Mouse (Mus musculus) intestine, embryonic 15.5 days (tissue): ENCODE data around the gene Nlk. TPM values are rescaled to one million over a fixed set of nuclear protein-coding genes. Genes with fewer than 3 reads are reported as not detected.
"Not testable (repeated sequence)": the region's sequence is repeated elsewhere in the genome, so short reads cannot be mapped to it uniquely, and the experiment has no call there.

Experiments used
- ATAC-seq: fragments of 200-750 bp; cut with Nextera tagmentation; 2 replicates; pipeline ENCODE4 v1.8.0; 2017; ENCODE audit warnings: moderate TSS enrichment, moderate library complexity
- H3K27ac ChIP-seq: fragments of 300-500 bp; sonication (generic); 2 replicates; pipeline ENCODE4 v1.5.1; 2015; ENCODE audit warnings: mild to moderate bottlenecking, inconsistent platforms
- H3K27me3 ChIP-seq: fragments of 300-500 bp; sonication (generic); replicated peaks from 2 replicates; pipeline ENCODE4 v1.6.1; 2015; ENCODE audit warnings: inconsistent platforms
- H3K36me3 ChIP-seq: fragments of 300-500 bp; sonication (generic); 2 replicates; pipeline ENCODE4 v1.6.1; 2015; ENCODE audit warnings: inconsistent platforms
- H3K4me1 ChIP-seq: fragments of 300-500 bp; sonication (generic); replicated peaks from 2 replicates; pipeline ENCODE4 v1.6.1; 2015; ENCODE audit warnings: inconsistent platforms
- H3K4me2 ChIP-seq: fragments of 300-500 bp; sonication (generic); replicated peaks from 2 replicates; pipeline ENCODE4 v1.6.1; 2015; ENCODE audit warnings: mild to moderate bottlenecking, inconsistent platforms
- H3K4me3 ChIP-seq: fragments of 300-500 bp; sonication (generic); replicated peaks from 2 replicates; pipeline ENCODE4 v1.5.1; 2015; ENCODE audit warnings: inconsistent platforms
- H3K9ac ChIP-seq: fragments of 300-500 bp; sonication (generic); 2 replicates; pipeline ENCODE4 v1.6.1; 2015; ENCODE audit warnings: inconsistent platforms
- H3K9me3 ChIP-seq: fragments of 300-500 bp; sonication (generic); 2 replicates; pipeline ENCODE4 v1.6.1; 2016; ENCODE audit warnings: inconsistent platforms
- WGBS: fragments of 180-500 bp; shearing (Covaris S2); methylation state at CpG from one replicate; pipeline ENCODE4 v1.1.7; 2015; 5-methylcytosine and 5-hydroxymethylcytosine counted together
- polyA plus RNA-seq: library from polyadenylated mRNA; unstranded; fragments of >200 nt; fragmentation: Nextera tagmentation; extraction: Ambion mirVana; gene quantifications from 2 replicates; pipeline ENCODE4 v1.2.1, GENCODE M21; 2015

Nlk gene
- polyA plus RNA-seq, 1 experiment from 2014 or later, result 10.3 TPM

DNA sequence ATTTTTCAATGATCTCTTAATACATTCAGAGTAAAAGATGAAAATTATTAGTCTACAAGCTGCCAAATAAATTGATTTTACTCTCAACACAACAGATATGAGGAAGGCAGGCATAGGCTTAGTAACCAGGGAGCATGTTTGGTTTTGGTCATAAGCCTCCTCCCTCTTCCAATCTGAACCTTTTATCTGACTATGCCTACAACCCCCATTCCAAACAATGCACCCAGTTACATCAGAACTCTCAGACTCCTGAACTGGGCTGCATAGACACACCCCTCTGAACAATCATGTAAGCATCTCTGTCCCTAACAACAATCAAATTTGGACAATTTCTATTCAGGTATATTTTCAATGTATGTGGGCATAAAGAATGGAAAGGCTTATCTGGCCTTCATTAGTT is 85.9 kb downstream of the Nlk start:
- H3K9me3 ChIP-seq, result no peaks in the 10 kb centered on the region
- H3K9ac ChIP-seq, result no peak overlapping the region
- no peaks in the 10 kb centered on the region for H3K27me3 ChIP-seq
- no peaks in the 10 kb centered on the region for H3K36me3 ChIP-seq
- no peak overlapping the region for H3K4me3 ChIP-seq
- no peak overlapping the region for H3K4me2 ChIP-seq
- no peak overlapping the region for H3K27ac ChIP-seq
- no peaks in the 10 kb centered on the region for H3K4me1 ChIP-seq
- no peak for ATAC-seq

DNA sequence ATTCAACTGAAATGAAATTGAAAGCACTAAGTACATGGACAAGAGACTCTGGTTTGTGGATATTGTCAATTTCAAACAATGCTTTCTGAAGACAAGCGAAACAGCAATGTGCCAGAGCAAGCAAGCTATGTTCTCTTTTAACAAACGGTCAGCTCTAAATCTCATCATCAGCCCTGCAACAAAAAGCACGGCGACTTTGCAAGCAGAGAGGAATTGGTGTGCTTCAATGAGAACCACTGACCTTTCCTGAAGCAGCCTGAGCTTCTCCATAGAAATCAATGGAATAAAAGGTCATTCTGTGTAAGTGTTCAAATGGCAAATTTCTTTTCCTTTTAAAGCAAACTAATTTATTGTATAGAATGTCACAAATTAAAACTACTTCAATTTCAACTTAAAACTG is 87.5 kb downstream of the Nlk start:
- Histone ChIP-seq H3K4me2 (no peak overlapping the region), H3K36me3 (no peaks in the 10 kb centered on the region), H3K27ac (no peak overlapping the region), H3K9me3 (no peaks in the 10 kb centered on the region), H3K27me3 (no peaks in the 10 kb centered on the region), H3K4me3 (no peak overlapping the region), H3K4me1 (no peaks in the 10 kb centered on the region), H3K9ac (no peak overlapping the region)
- 87% methylated on average over 4 of the region's 4 CpGs for WGBS
- no peak for ATAC-seq

DNA sequence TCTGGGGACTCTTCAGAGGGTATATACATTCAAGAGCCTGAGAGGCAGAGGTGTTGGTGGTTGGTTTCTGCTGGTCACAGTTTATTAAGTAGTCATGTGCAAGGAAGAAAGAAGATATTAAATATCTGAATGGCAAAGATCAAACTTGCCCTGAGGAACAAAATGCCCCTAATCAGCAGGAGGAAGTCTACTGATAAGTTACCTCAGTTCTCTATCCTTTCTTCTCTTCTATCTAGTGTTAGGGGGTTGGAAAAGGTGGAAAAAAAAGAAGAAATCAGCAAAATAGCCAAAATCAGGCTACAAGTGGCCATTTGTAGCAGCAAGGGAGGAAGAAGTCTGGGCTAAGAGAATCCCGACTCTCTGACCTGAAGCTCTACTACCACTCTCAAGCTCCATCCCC is 92.3 kb downstream of the Nlk start:
- no peaks in the 10 kb centered on the region for H3K9me3 ChIP-seq
- ATAC-seq, result no peak
- H3K4me2 ChIP-seq, result no peak overlapping the region
- WGBS, result 73% methylated on average over 1 of the region's 1 CpGs
- no peaks in the 10 kb centered on the region for H3K27me3 ChIP-seq
- H3K27ac ChIP-seq, result no peak overlapping the region
- no peaks in the 10 kb centered on the region for H3K4me1 ChIP-seq
- H3K4me3 ChIP-seq, result no peak overlapping the region
- H3K36me3 ChIP-seq, result no peaks in the 10 kb centered on the region
- H3K9ac ChIP-seq, result no peak overlapping the region

DNA sequence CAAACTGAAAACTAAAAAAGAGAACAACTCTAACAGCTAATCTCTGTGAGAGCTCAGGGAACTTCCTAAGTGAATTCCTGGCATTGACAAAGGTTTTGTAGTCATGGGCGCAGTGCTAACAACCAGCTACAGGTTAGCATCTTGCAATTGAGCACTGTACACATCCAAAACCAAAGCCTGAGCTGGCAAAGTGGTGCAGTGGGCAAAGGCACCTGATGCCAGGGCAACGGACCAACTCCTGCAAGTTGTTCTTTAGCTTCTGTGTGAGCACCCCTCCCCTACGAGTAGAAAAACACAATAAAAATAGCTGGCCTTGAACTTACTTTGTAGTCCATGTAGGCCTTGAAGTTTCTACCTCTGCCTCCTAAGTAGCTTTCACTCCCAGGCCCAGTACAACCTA is 94.4 kb downstream of the Nlk start:
- H3K4me3 ChIP-seq, result no peak overlapping the region
- 81% methylated on average over 3 of the region's 3 CpGs for WGBS
- H3K4me2 ChIP-seq, result no peak overlapping the region
- H3K27ac ChIP-seq, result no peak overlapping the region
- H3K4me1 ChIP-seq, result no peaks in the 10 kb centered on the region
- H3K9ac ChIP-seq, result no peak overlapping the region
- H3K27me3 ChIP-seq, result no peaks in the 10 kb centered on the region
- no peak for ATAC-seq
- H3K36me3 ChIP-seq, result no peaks in the 10 kb centered on the region
- no peaks in the 10 kb centered on the region for H3K9me3 ChIP-seq

DNA sequence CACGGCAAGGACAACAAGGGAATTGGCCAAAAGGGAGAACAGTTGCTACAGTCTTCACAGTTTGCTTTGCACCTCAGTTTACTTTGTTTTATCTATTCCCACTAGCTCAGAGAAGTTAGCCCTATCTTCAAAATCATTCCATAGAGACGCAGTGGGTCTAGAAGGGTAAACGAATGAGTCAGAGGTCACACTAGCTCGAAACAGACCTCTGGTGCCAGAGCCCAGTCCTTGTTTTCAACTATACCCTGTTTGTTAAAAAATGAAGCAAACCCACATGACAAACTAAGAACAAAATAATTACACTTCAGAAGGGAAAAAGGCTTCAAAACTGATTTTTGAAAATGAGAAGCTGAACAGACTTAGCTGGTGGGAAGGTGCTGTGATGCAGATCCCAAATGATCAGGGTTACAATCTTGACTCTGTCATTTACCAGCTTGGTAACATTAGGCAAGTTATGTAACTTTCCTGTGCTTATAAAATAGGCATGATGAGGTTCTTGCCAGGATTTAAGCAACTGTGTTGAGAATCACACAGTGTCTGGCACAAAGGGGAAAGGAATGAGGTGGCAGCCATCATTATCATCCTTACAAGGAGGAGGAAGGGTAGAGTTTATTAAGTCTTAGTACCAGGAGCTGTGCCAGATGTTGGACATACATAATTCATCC is 96.1 kb downstream of the Nlk start:
- H3K27me3 ChIP-seq, result no peaks in the 10 kb centered on the region

DNA sequence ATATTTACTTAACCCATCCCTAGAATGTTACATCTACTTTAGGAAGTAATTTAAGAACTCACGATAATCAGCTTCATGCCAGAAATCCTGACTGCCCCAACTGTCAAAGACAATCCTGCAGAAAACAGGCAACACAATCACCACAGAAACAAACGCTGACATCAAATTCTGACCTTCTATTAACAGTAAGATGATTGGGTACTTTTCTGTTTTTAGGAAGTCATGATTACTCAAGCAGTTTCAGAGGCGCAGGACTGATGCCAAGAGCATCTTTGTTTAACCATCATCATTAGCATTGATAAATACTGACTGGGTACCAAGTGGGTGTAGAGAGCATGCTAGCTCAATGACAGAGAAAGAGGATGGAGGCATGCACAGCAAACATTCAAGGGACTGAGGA is 96.7 kb downstream of the Nlk start:
- H3K27ac ChIP-seq, result no peak overlapping the region
- no peaks in the 10 kb centered on the region for H3K36me3 ChIP-seq
- no peak overlapping the region for H3K4me3 ChIP-seq
- no peak overlapping the region for H3K9ac ChIP-seq
- no peak for ATAC-seq
- no peak overlapping the region for H3K4me2 ChIP-seq
- H3K4me1 ChIP-seq, result no peaks in the 10 kb centered on the region
- no peaks in the 10 kb centered on the region for H3K27me3 ChIP-seq
- WGBS, result 66% methylated on average over 3 of the region's 3 CpGs
- no peaks in the 10 kb centered on the region for H3K9me3 ChIP-seq

More for the DNA sequence above, 96.1 kb downstream of the Nlk start:
- Histone ChIP-seq H3K27ac (no peak overlapping the region), H3K9ac (no peak overlapping the region), H3K4me2 (no peak overlapping the region), H3K4me1 (no peaks in the 10 kb centered on the region), H3K36me3 (no peaks in the 10 kb centered on the region), H3K9me3 (no peaks in the 10 kb centered on the region), H3K4me3 (no peak overlapping the region)
- no peak for ATAC-seq
- WGBS, result 47% methylated on average over 4 of the region's 4 CpGs

DNA sequence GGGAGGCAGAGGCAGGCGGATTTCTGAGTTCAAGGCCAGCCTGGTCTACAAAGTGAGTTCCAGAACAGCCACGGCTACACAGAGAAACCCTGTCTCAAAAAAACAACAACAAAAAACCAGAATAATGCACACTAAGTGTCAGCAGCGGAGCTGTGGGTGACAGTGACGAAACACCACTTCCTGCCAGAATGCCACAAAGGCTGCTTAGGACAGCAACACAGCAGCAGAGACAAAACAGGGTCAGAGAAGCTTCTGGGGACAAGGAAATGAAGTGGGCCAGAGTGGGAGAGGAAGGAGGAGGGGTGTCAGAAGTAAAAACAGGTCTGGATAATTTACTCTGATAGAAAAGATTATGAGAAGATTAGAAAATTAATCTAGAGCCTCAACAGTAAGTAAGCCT is 97.1 kb downstream of the Nlk start:
- 73% methylated on average over 4 of the region's 4 CpGs for WGBS
- no peaks in the 10 kb centered on the region for H3K36me3 ChIP-seq
- H3K27ac ChIP-seq, result no peak overlapping the region

DNA sequence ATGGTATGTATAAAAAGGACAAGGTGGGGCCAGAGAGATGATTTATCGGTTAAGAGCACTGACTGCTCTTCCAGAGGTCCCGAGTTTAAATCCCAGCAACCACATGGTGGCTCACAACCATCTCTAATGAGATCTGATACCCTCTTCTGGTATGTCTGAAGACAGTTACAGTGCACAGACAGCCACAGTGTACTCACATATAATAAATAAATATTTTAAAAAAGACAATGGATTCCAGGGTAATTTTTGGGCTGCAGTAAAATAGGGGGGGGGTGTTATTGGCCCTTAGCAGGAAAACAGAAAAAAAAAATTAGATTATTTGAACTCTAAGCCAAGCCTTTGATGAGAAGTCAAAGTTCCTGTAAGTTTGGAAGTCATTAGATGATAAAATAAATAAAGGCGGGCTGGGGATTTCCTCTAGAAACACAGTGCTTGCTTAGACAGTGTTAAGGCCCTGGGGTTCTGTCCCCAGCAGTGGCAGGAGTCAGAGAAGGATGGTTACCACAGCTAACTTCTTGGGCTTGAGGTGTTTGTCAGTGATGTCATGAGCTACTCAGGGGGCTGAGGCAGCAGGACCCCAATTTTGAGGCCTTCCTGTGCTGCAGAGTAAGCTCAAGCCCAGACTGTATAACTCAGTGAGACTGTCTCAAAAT is 98.3 kb downstream of the Nlk start:
- 64% methylated on average over 3 of the region's 3 CpGs for WGBS
- Histone ChIP-seq H3K27me3 (no peaks in the 10 kb centered on the region), H3K9ac (no peak overlapping the region), H3K36me3 (no peaks in the 10 kb centered on the region), H3K9me3 (no peaks in the 10 kb centered on the region), H3K4me3 (no peak overlapping the region), H3K4me1 (no peaks in the 10 kb centered on the region), H3K4me2 (no peak overlapping the region), H3K27ac (no peak overlapping the region)
- ATAC-seq, result no peak

More for the DNA sequence above, 97.1 kb downstream of the Nlk start:
- Histone ChIP-seq H3K9ac (no peak overlapping the region), H3K4me2 (no peak overlapping the region), H3K9me3 (no peaks in the 10 kb centered on the region), H3K27me3 (no peaks in the 10 kb centered on the region), H3K4me3 (no peak overlapping the region), H3K4me1 (no peaks in the 10 kb centered on the region)
- no peak for ATAC-seq

DNA sequence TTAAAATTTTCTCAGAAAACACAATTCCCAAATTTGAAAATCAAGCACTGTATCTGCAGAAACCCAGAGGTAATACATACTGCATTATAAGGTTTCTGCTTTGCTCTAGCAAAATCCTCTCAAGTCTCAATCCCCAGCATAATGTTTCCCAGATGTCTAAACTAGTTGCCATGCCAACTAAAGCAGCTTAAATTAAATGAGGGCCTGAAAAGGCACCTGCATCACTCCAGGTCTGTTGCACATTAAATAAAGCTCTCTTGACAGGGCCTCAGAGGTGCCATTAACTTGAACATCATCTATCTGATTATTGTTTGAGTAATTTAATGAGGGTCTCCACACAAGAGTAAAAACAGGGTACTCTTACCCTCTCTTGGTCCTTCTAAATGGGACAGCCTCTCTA is 100.4 kb downstream of the Nlk start:
- no peak overlapping the region for H3K9ac ChIP-seq
- no peak overlapping the region for H3K4me3 ChIP-seq
- H3K4me1 ChIP-seq, result no peaks in the 10 kb centered on the region
- no peak for ATAC-seq
- H3K36me3 ChIP-seq, result no peaks in the 10 kb centered on the region
- no peaks in the 10 kb centered on the region for H3K27me3 ChIP-seq
- H3K4me2 ChIP-seq, result no peak overlapping the region
- H3K27ac ChIP-seq, result no peak overlapping the region
- no peaks in the 10 kb centered on the region for H3K9me3 ChIP-seq

DNA sequence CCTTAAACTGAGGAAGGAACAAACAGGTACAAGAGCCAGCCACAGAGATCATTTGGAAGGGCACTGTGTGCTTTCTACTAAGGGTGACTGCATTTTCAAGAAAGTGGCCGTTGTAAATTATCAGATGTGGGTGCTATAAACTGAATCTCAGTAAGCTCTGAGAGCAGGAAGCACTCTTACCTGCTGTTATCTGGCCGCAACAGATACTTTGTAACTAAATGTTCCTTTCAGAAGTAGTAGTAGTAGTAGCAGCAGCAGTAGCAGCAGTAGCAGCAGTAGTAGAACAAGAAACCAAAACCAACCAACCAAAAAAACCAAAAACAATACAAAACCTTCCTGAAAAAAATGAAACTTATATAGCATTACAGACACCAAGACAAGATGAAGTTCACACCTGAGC is 101.4 kb downstream of the Nlk start:
- Histone ChIP-seq H3K4me2 (no peak overlapping the region), H3K9me3 (no peaks in the 10 kb centered on the region), H3K4me3 (no peak overlapping the region), H3K36me3 (no peaks in the 10 kb centered on the region), H3K9ac (no peak overlapping the region), H3K27me3 (no peaks in the 10 kb centered on the region), H3K4me1 (no peaks in the 10 kb centered on the region), H3K27ac (no peak overlapping the region)
- no peak for ATAC-seq
- WGBS, result 62% methylated on average over 2 of the region's 2 CpGs

DNA sequence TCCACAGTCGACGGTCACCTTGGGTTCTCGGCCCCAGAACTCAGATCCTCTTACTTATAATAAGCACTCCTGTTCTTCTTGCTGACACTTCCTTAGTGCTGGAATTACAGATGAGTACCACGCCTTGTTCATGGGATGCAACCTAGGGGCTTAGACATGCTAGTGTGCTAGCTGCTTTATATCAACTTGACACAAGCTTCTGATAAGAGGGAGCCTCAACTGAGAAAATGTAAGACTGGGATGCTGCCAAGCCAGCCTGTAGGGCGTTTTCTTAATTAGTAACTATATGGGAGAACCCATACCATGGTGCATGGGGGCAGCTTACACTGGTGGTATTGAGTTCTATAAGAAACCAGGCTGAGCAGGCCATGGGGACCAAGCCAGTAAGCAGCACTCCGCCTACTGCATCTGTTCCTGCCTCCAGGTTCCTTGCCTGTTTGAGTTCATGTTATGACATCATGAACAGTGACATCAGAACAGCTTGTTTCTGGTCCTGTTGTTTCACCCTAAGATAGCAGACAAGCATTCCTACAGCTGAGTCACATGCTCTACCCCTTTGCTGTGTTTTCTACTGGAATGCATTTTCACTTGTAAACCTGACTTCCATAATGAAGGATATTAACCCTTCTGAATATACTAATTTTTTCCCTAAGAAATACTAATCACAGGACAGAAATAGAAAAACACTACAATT is 102.8 kb downstream of the Nlk start:
- WGBS, result 85% methylated on average over 6 of the region's 6 CpGs
- Histone ChIP-seq H3K9ac (no peak overlapping the region), H3K36me3 (no peaks in the 10 kb centered on the region), H3K9me3 (no peaks in the 10 kb centered on the region), H3K4me2 (no peak overlapping the region), H3K27ac (no peak overlapping the region), H3K4me3 (no peak overlapping the region), H3K4me1 (no peaks in the 10 kb centered on the region), H3K27me3 (no peaks in the 10 kb centered on the region)
- no peak for ATAC-seq

DNA sequence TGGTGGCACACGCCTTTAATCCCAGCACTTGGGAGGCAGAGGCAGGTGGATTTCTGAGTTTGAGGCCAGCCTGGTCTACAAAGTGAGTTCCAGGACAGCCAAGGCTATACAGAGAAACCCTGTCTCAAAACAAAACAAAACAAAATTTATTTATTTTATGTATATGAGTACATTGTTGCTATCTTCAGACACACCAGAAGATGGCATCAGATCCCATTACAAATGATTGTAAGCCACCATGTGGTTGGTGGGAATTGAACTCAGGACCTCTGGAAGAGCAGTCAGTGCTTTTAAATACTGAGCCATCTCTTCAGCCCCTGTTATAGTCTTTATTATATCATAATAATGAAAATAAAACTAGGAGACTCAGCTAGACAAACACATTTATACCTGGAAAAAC is 109.5 kb downstream of the Nlk start:
- H3K4me3 ChIP-seq, H3K4me2 ChIP-seq, H3K9me3 ChIP-seq, H3K4me1 ChIP-seq, H3K27me3 ChIP-seq, ATAC-seq, H3K36me3 ChIP-seq, H3K9ac ChIP-seq, H3K27ac ChIP-seq: not testable (repeated sequence)
- 98% methylated on average over 1 of the region's 1 CpGs for WGBS

DNA sequence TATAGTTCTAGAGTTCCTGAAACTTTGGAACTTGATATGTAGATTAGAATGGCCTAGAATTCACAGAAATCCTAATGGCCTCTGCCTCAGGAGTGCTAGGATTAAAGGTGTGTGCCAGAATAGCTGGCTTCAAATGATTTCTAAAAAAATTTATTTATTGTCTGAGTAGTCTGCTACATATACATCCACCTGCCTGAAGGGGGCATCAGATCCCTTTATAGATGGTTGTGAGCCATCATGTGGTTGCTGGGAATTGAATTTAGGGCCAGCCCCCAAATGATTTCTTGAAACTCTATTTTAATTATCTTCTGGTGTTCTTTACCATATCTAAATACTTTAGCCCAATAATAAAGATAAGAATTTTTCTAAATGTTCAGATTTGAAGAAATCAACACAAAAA is 111.1 kb downstream of the Nlk start:
- no peak overlapping the region for H3K9ac ChIP-seq
- no peaks in the 10 kb centered on the region for H3K9me3 ChIP-seq
- ATAC-seq, result no peak
- H3K4me3 ChIP-seq, result no peak overlapping the region
- H3K36me3 ChIP-seq, result peaks cover 4% of the 10 kb centered on the region
- H3K4me2 ChIP-seq, result no peak overlapping the region
- no peaks in the 10 kb centered on the region for H3K4me1 ChIP-seq
- H3K27ac ChIP-seq, result no peak overlapping the region
- H3K27me3 ChIP-seq, result no peaks in the 10 kb centered on the region
